Mouse (Mus musculus) CH12.LX (cell line): ENCODE results near the gene Mbd6. TPM values are rescaled to one million over a fixed set of nuclear protein-coding genes. Genes with fewer than 3 reads are reported as not detected.

ENCODE experiments used
- DNase-seq: peaks from one replicate; pipeline ENCODE4 v3.0.0-alpha.2; 2013; ENCODE audit errors: extremely low read depth
- H3K27ac ChIP-seq: 2 replicates; pipeline ENCODE4 v1.5.1; 2012; ENCODE audit warnings: low read depth, mild to moderate bottlenecking, control low read depth, moderate library complexity; ENCODE audit not compliant: insufficient read depth
- H3K27me3 ChIP-seq: replicated peaks from 2 replicates; pipeline ENCODE3; 2012; ENCODE audit warnings: inconsistent platforms
- H3K36me3 ChIP-seq, 2 experiments: replicated peaks in 1 of 2; 2 replicates each; pipeline versions ENCODE3 to v1.6.1; 2012; ENCODE audit warnings: inconsistent platforms in 1 of 2, low read length in 1 of 2, mild to moderate bottlenecking in 1 of 2, mixed read lengths in 1 of 2, moderate library complexity in 1 of 2; ENCODE audit not compliant: control insufficient read depth in 1 of 2, insufficient read depth in 1 of 2
- H3K4me1 ChIP-seq, 2 experiments: 2 replicates each; pipeline ENCODE4 v1.6.1; 2012; ENCODE audit warnings: inconsistent platforms in 1 of 2, moderate library complexity in 1 of 2; ENCODE audit not compliant: insufficient read depth in 2 of 2, control insufficient read depth in 1 of 2
- H3K4me2 ChIP-seq: 2 replicates; pipeline ENCODE4 v1.6.1; 2012; ENCODE audit warnings: low read depth, mild to moderate bottlenecking, control low read depth; ENCODE audit not compliant: poor library complexity, insufficient read depth, severe bottlenecking
- H3K4me3 ChIP-seq, 3 experiments: fragments of 150-350 bp in 1 of 3; sonication (generic) in 1 of 3; replicated peaks in 1 of 3; 2 replicates each; pipeline versions ENCODE3 to v1.5.1; 2011 to 2012; ENCODE audit warnings: low read depth in 2 of 3, low read length in 2 of 3, mild to moderate bottlenecking in 2 of 3, moderate library complexity in 2 of 3, control low read depth in 1 of 3, improper control_type of control experiment in 1 of 3, inconsistent platforms in 1 of 3, mixed read lengths in 1 of 3; ENCODE audit not compliant: poor library complexity in 1 of 3
- H3K79me2 ChIP-seq: replicated peaks from 2 replicates; pipeline ENCODE4 v1.6.1; 2012; ENCODE audit warnings: mild to moderate bottlenecking, moderate library complexity; ENCODE audit not compliant: control insufficient read depth, poor library complexity, insufficient read depth, severe bottlenecking; ENCODE audit errors: extremely low read depth
- H3K9ac ChIP-seq: 2 replicates; pipeline ENCODE4 v1.6.1; 2012; ENCODE audit warnings: low read depth, mild to moderate bottlenecking, control low read depth, moderate library complexity; ENCODE audit not compliant: insufficient read depth
- H3K9me3 ChIP-seq: replicated peaks from 2 replicates; pipeline ENCODE3; 2012; ENCODE audit warnings: low read length, inconsistent platforms, mixed read lengths
- CHD2 ChIP-seq: IDR thresholded peaks from 2 replicates; pipeline ENCODE4 v1.6.1; 2011; ENCODE audit warnings: low read length, improper control_type of control experiment
- ELF1 ChIP-seq: IDR thresholded peaks from 2 replicates; pipeline ENCODE4 v1.6.1; 2014; ENCODE audit warnings: low read depth, mild to moderate bottlenecking, inconsistent platforms, low read length, improper control_type of control experiment
- EP300 ChIP-seq: IDR thresholded peaks from 2 replicates; pipeline ENCODE4 v1.6.1; 2011; ENCODE audit warnings: low read length, improper control_type of control experiment
- GABPA ChIP-seq: IDR thresholded peaks from 2 replicates; pipeline ENCODE4 v1.6.1; 2012; ENCODE audit warnings: low read depth, low read length, improper control_type of control experiment, inconsistent platforms; ENCODE audit not compliant: insufficient replicate concordance
- HCFC1 ChIP-seq: IDR thresholded peaks from 2 replicates; pipeline ENCODE4 v1.6.1; 2012; ENCODE audit warnings: low read depth, mild to moderate bottlenecking, inconsistent platforms, low read length, improper control_type of control experiment
- IRF4 ChIP-seq: IDR thresholded peaks from 2 replicates; pipeline ENCODE4 v1.6.1; 2014; ENCODE audit warnings: low read depth, mild to moderate bottlenecking, inconsistent platforms, low read length, improper control_type of control experiment
- JUN ChIP-seq: IDR thresholded peaks from 2 replicates; pipeline ENCODE4 v1.6.1; 2011; ENCODE audit warnings: low read depth, mild to moderate bottlenecking, low read length, improper control_type of control experiment, moderate library complexity; ENCODE audit not compliant: insufficient read depth
- KAT2A ChIP-seq: IDR thresholded peaks from 2 replicates; pipeline ENCODE4 v1.6.1; 2012; ENCODE audit warnings: low read length, improper control_type of control experiment, inconsistent platforms; ENCODE audit not compliant: insufficient replicate concordance
- MAX ChIP-seq: IDR thresholded peaks from 2 replicates; pipeline ENCODE4 v1.6.1; 2011; ENCODE audit warnings: low read length, improper control_type of control experiment
- MEF2A ChIP-seq: IDR thresholded peaks from 2 replicates; pipeline ENCODE4 v1.6.1; 2014; ENCODE audit warnings: low read depth, mild to moderate bottlenecking, inconsistent platforms, low read length, improper control_type of control experiment, borderline replicate concordance
- MXI1 ChIP-seq: IDR thresholded peaks from 2 replicates; pipeline ENCODE4 v1.6.1; 2011; ENCODE audit warnings: mild to moderate bottlenecking, low read depth, low read length, improper control_type of control experiment
- NELFE ChIP-seq: IDR thresholded peaks from 2 replicates; pipeline ENCODE4 v1.6.1; 2011; ENCODE audit warnings: low read depth, low read length, improper control_type of control experiment
- POLR2A ChIP-seq: IDR thresholded peaks from 2 replicates; pipeline ENCODE4 v1.6.1; 2011; ENCODE audit warnings: low read depth, mild to moderate bottlenecking, improper control_type of control experiment, low read length
- POLR2AphosphoS2 ChIP-seq: IDR thresholded peaks from 2 replicates; pipeline ENCODE4 v1.6.1; 2011; ENCODE audit warnings: low read depth, low read length, improper control_type of control experiment
- RCOR1 ChIP-seq: conservative IDR thresholded peaks from 2 replicates; pipeline ENCODE4 v1.6.1; 2012; ENCODE audit warnings: low read depth, mild to moderate bottlenecking, inconsistent platforms, low read length, improper control_type of control experiment
- SIN3A ChIP-seq: IDR thresholded peaks from 2 replicates; pipeline ENCODE4 v1.6.1; 2012; ENCODE audit warnings: low read length, improper control_type of control experiment, inconsistent platforms
- TCF12 ChIP-seq: IDR thresholded peaks from 2 replicates; pipeline ENCODE4 v1.6.1; 2014; ENCODE audit warnings: low read depth, mild to moderate bottlenecking, inconsistent platforms, low read length, improper control_type of control experiment
- USF2 ChIP-seq: conservative IDR thresholded peaks from 2 replicates; pipeline ENCODE4 v1.6.1; 2011; ENCODE audit warnings: low read depth, low read length, improper control_type of control experiment
- ZC3H11A ChIP-seq: IDR thresholded peaks from 2 replicates; pipeline ENCODE4 v1.6.1; 2012; ENCODE audit warnings: low read depth, mild to moderate bottlenecking, inconsistent platforms, low read length, improper control_type of control experiment
- ZKSCAN1 ChIP-seq: IDR thresholded peaks from 2 replicates; pipeline ENCODE4 v1.6.1; 2012; ENCODE audit warnings: low read depth, inconsistent platforms, low read length, improper control_type of control experiment, borderline replicate concordance
- ZMIZ1 ChIP-seq: IDR thresholded peaks from 2 replicates; pipeline ENCODE4 v1.6.1; 2012; ENCODE audit warnings: low read depth, mild to moderate bottlenecking, inconsistent platforms, low read length, improper control_type of control experiment
- dilution Hi-C: fragments of 300-500 bp; cut with MboI; formaldehyde crosslinking; loops from 2 replicates; pipeline ENCODE4 v1.14.3; 2020; ENCODE audit warnings: low sequenced_read_pairs; ENCODE audit not compliant: extremely low pct_unique_long_range_greater_than_20kb, extremely low pct_ligation_motif_present
- in situ Hi-C: fragments of 300-500 bp; cut with MboI; formaldehyde crosslinking; loops from 3 replicates; pipeline ENCODE4 v1.14.3; 2019; ENCODE audit warnings: low sequenced_read_pairs, low pct_ligation_motif_present, low pct_unique_long_range_greater_than_20kb, mixed read lengths
- polyA plus RNA-seq: library from polyadenylated mRNA; unstranded; fragments of >175 nt; gene quantifications from 2 replicates; pipeline ENCODE4 v1.2.1, GENCODE M21; 2012; ENCODE audit warnings: low read depth; ENCODE audit not compliant: insufficient read length
- total RNA-seq, 2 experiments: library from RNA; depleted of rRNA; stranded (reverse); fragments of 300-350 nt in 1 of 2; fragments of >200 nt in 1 of 2; gene quantifications; 2 replicates each; pipeline ENCODE4 v1.2.3; 2012 to 2014

The Mbd6 gene
- total and polyA plus RNA-seq, 3 experiments, result 0.74 to 16.5 (median 2.7) TPM

DNA sequence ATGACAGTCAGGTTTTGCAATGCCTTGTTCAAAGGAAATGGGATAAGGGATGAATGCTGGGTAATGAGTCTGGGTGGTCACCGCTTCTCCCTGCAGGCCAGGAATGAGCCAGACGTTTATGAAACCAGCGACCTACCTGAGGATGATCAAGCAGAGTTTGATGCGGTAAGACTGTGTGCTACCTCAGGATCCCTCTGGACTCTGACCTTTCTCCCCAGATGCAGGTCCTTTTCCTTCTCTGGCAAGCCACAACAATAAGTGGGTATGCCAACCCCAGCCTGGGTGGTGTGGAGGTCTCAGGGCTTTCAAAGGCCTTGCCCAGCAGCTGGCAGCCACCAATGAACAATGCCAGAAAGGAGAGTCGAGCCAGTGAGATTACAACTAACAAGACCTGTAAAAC lies 21.5 kb downstream of the Mbd6 start:
- Histone ChIP-seq H3K79me2 (peaks cover 12% of the 10 kb centered on the region), H3K4me3 (peak overlapping the region; percentile 59 to 94 (median 88)), H3K27ac (no peak overlapping the region), H3K4me1 (peaks cover 10 to 22% of the 10 kb centered on the region in 2 experiments), H3K27me3 (peaks cover 22% of the 10 kb centered on the region), H3K4me2 (peak overlapping the region; percentile 76), H3K36me3 (peaks cover 23 to 45% of the 10 kb centered on the region in 2 experiments), H3K9ac (peak overlapping the region; percentile 99), H3K9me3 (no peaks in the 10 kb centered on the region)
- TF ChIP-seq EP300 (no peak), ZKSCAN1 (no peak)
- in situ Hi-C loops, result no loop called here
- DNase-seq, result no peak
- dilution Hi-C loops, result no loop called here

GRCm38 (mm10) chr10:127266112-127267091 lies 22.4 kb downstream of the Mbd6 start, which contains the start of gene Dctn2:
Gene Dctn2, plus strand, starts transcription at chr10:127266368.
- H3K4me2 ChIP-seq, result peak within 1 kb of the TSS; percentile 76
- peak within 1 kb of the TSS; percentile 99 for H3K9ac ChIP-seq
- peak within 1 kb of the TSS; percentile 59 to 94 (median 88) for H3K4me3 ChIP-seq
- dilution Hi-C loops (no loop called here), in situ Hi-C loops (no loop called here)
- H3K27ac ChIP-seq, result 0 out of 2 replicates have a peak within 1 kb of the TSS, but pooled peaks have one; percentile 16
- H3K9me3 ChIP-seq, result no peaks in the 10 kb centered on the region
- peak; percentile 68 for TF ChIP-seq JUN
- no peak for TF ChIP-seq ZC3H11A
- peak; percentile 98 for TF ChIP-seq HCFC1
- TF ChIP-seq MAX, result peak; percentile 64; the same call in 1 of the 2 replicates
- TF ChIP-seq POLR2AphosphoS2, result peak; percentile 70; the same call in 1 of the 2 replicates
- peak; percentile 64; the same call in 1 of the 2 replicates for TF ChIP-seq MXI1
- TF ChIP-seq CHD2, result peak; percentile 99
- TF ChIP-seq POLR2A, result peak; percentile 82
- peak; percentile 73 for TF ChIP-seq ELF1
- 0 out of 2 replicates have a peak, but pooled peaks have one; percentile 33 for TF ChIP-seq MEF2A
- TF ChIP-seq IRF4, result no peak
- peak; percentile 88 for TF ChIP-seq ZMIZ1
- peak; percentile 54 for TF ChIP-seq SIN3A
- TF ChIP-seq GABPA, result peak; percentile 29; the same call in 1 of the 2 replicates
- TF ChIP-seq NELFE, result peak; percentile 84
- TF ChIP-seq KAT2A, result peak; percentile 92; the same call in 1 of the 2 replicates
- peak; percentile 73 for TF ChIP-seq TCF12
- no peak for TF ChIP-seq USF2
- TF ChIP-seq RCOR1, result no peak
- peaks cover 16 to 36% of the 10 kb centered on the region in 2 experiments for H3K36me3 ChIP-seq
- peaks cover 11 to 22% of the 10 kb centered on the region in 2 experiments for H3K4me1 ChIP-seq
- peaks cover 12% of the 10 kb centered on the region for H3K79me2 ChIP-seq
- peak; percentile 96 for DNase-seq
- H3K27me3 ChIP-seq, result peaks cover 32% of the 10 kb centered on the region
